Mouse (Mus musculus) midbrain, embryonic 13.5 days (tissue): ENCODE measurements around the gene Zc3h12d. TPM values are rescaled to one million over a fixed set of nuclear protein-coding genes. Genes with fewer than 3 reads are reported as not detected.

Experiments
- ATAC-seq: fragments of 200-750 bp; cut with Nextera tagmentation; 2 replicates; pipeline ENCODE4 v1.8.0; 2017; ENCODE audit warnings: mild to moderate bottlenecking, moderate TSS enrichment, moderate library complexity
- H3K27ac ChIP-seq: fragments of 300-500 bp; sonication (generic); 2 replicates; pipeline ENCODE4 v1.5.1; 2015; ENCODE audit warnings: inconsistent platforms, mild to moderate bottlenecking, moderate library complexity
- H3K27me3 ChIP-seq: fragments of 300-500 bp; sonication (generic); 2 replicates; pipeline ENCODE4 v1.6.1; 2015; ENCODE audit warnings: mild to moderate bottlenecking, inconsistent platforms
- H3K36me3 ChIP-seq: fragments of 300-500 bp; sonication (generic); 2 replicates; pipeline ENCODE4 v1.6.1; 2015; ENCODE audit warnings: mild to moderate bottlenecking, inconsistent platforms
- H3K4me1 ChIP-seq: fragments of 300-500 bp; sonication (generic); replicated peaks from 2 replicates; pipeline ENCODE4 v1.6.1; 2015; ENCODE audit warnings: inconsistent platforms
- H3K4me2 ChIP-seq: fragments of 300-500 bp; sonication (generic); replicated peaks from 2 replicates; pipeline ENCODE4 v1.6.1; 2015; ENCODE audit warnings: moderate library complexity, mild to moderate bottlenecking, inconsistent platforms
- H3K4me3 ChIP-seq: fragments of 300-500 bp; sonication (generic); replicated peaks from 2 replicates; pipeline ENCODE4 v1.5.1; 2015; ENCODE audit warnings: mild to moderate bottlenecking, inconsistent platforms
- H3K9ac ChIP-seq: fragments of 300-500 bp; sonication (generic); replicated peaks from 2 replicates; pipeline ENCODE4 v1.6.1; 2015; ENCODE audit warnings: mild to moderate bottlenecking, inconsistent platforms
- H3K9me3 ChIP-seq: fragments of 300-500 bp; sonication (generic); 2 replicates; pipeline ENCODE4 v1.6.1; 2016; ENCODE audit warnings: mild to moderate bottlenecking, inconsistent platforms
- WGBS: fragments of 180-500 bp; shearing (Covaris S2); methylation state at CpG from one replicate; pipeline ENCODE4 v1.1.7; 2015; 5-methylcytosine and 5-hydroxymethylcytosine counted together
- polyA plus RNA-seq: library from polyadenylated mRNA; unstranded; fragments of >200 nt; fragmentation: Nextera tagmentation; extraction: Ambion mirVana; gene quantifications from 2 replicates; pipeline ENCODE4 v1.2.1, GENCODE M21; 2015

Zc3h12d gene
- polyA plus RNA-seq, 1 experiment from 2014 or later = 0.08 TPM

- Histone ChIP-seq H3K4me2 (no peak overlapping the region), H3K27me3 (no peaks in the 10 kb centered on the region), H3K27ac (no peak overlapping the region), H3K4me3 (no peak overlapping the region), H3K9me3 (no peaks in the 10 kb centered on the region), H3K9ac (no peak overlapping the region), H3K4me1 (no peaks in the 10 kb centered on the region), H3K36me3 (no peaks in the 10 kb centered on the region)
- no peak for ATAC-seq
- 57% methylated on average over 3 of the region's 3 CpGs for WGBS
Observed at GRCm38 (mm10) chr10:7840785-7841184, 8.5 kb downstream of the Zc3h12d start.

- 78% methylated on average over 14 of the region's 14 CpGs for WGBS
Observed at GRCm38 (mm10) chr10:7841571-7842080, 9.4 kb downstream of the Zc3h12d start.

GRCm38 (mm10) chr10:7843181-7843580 lies 10.9 kb downstream of the Zc3h12d start:
- no peak for ATAC-seq
- Histone ChIP-seq H3K4me2 (no peak overlapping the region), H3K36me3 (no peaks in the 10 kb centered on the region), H3K9ac (no peak overlapping the region), H3K4me3 (no peak overlapping the region), H3K9me3 (no peaks in the 10 kb centered on the region), H3K4me1 (no peaks in the 10 kb centered on the region), H3K27me3 (no peaks in the 10 kb centered on the region), H3K27ac (no peak overlapping the region)
- 96% methylated on average over 4 of the region's 4 CpGs for WGBS

More at GRCm38 (mm10) chr10:7841571-7842080, 9.4 kb downstream of the Zc3h12d start:
- Histone ChIP-seq H3K27me3 (no peaks in the 10 kb centered on the region), H3K36me3 (no peaks in the 10 kb centered on the region), H3K9me3 (no peaks in the 10 kb centered on the region), H3K4me1 (no peaks in the 10 kb centered on the region), H3K4me2 (no peak overlapping the region), H3K4me3 (no peak overlapping the region), H3K9ac (no peak overlapping the region), H3K27ac (no peak overlapping the region)
- no peak for ATAC-seq

GRCm38 (mm10) chr10:7844161-7844560 lies 11.9 kb downstream of the Zc3h12d start:
- Histone ChIP-seq H3K27ac (no peak overlapping the region), H3K4me1 (no peaks in the 10 kb centered on the region), H3K4me3 (no peak overlapping the region), H3K9ac (no peak overlapping the region), H3K27me3 (no peaks in the 10 kb centered on the region), H3K4me2 (no peak overlapping the region), H3K9me3 (no peaks in the 10 kb centered on the region), H3K36me3 (no peaks in the 10 kb centered on the region)
- WGBS = 81% methylated on average over 4 of the region's 4 CpGs
- ATAC-seq = no peak

GRCm38 (mm10) chr10:7845136-7845535 lies 12.9 kb downstream of the Zc3h12d start:
- no peaks in the 10 kb centered on the region for H3K9me3 ChIP-seq
- 83% methylated on average over 8 of the region's 8 CpGs for WGBS
- no peak for ATAC-seq
- no peak overlapping the region for H3K4me3 ChIP-seq
- no peak overlapping the region for H3K4me2 ChIP-seq
- H3K36me3 ChIP-seq = no peaks in the 10 kb centered on the region
- no peaks in the 10 kb centered on the region for H3K27me3 ChIP-seq
- H3K4me1 ChIP-seq = no peaks in the 10 kb centered on the region
- no peak overlapping the region for H3K9ac ChIP-seq
- H3K27ac ChIP-seq = no peak overlapping the region

- no peaks in the 10 kb centered on the region for H3K9me3 ChIP-seq
- no peak overlapping the region for H3K9ac ChIP-seq
- H3K4me1 ChIP-seq = no peaks in the 10 kb centered on the region
- H3K27me3 ChIP-seq = no peaks in the 10 kb centered on the region
- no peak overlapping the region for H3K4me2 ChIP-seq
- no peak overlapping the region for H3K4me3 ChIP-seq
- no peaks in the 10 kb centered on the region for H3K36me3 ChIP-seq
- ATAC-seq = no peak
- WGBS = 91% methylated on average over 4 of the region's 4 CpGs
- no peak overlapping the region for H3K27ac ChIP-seq
Observed at GRCm38 (mm10) chr10:7845991-7846390, 13.7 kb downstream of the Zc3h12d start.

GRCm38 (mm10) chr10:7847166-7847605 lies 14.9 kb downstream of the Zc3h12d start:
- H3K9me3 ChIP-seq = no peaks in the 10 kb centered on the region
- no peaks in the 10 kb centered on the region for H3K27me3 ChIP-seq
- no peak overlapping the region for H3K27ac ChIP-seq
- H3K4me2 ChIP-seq = no peak overlapping the region
- no peaks in the 10 kb centered on the region for H3K36me3 ChIP-seq
- no peak overlapping the region for H3K4me3 ChIP-seq
- 88% methylated on average over 2 of the region's 2 CpGs for WGBS
- no peak for ATAC-seq
- no peak overlapping the region for H3K9ac ChIP-seq
- no peaks in the 10 kb centered on the region for H3K4me1 ChIP-seq

- Histone ChIP-seq H3K4me2 (no peak overlapping the region), H3K4me1 (no peaks in the 10 kb centered on the region), H3K27me3 (no peaks in the 10 kb centered on the region), H3K36me3 (no peaks in the 10 kb centered on the region), H3K9ac (no peak overlapping the region), H3K9me3 (no peaks in the 10 kb centered on the region), H3K27ac (no peak overlapping the region), H3K4me3 (no peak overlapping the region)
- no peak for ATAC-seq
- 69% methylated on average over 3 of the region's 3 CpGs for WGBS
Observed at GRCm38 (mm10) chr10:7851891-7852290, 19.6 kb downstream of the Zc3h12d start.

- H3K36me3 ChIP-seq = no peaks in the 10 kb centered on the region
- H3K27ac ChIP-seq = no peak overlapping the region
- no peaks in the 10 kb centered on the region for H3K4me1 ChIP-seq
- WGBS = 92% methylated on average over 7 of the region's 7 CpGs
- H3K27me3 ChIP-seq = no peaks in the 10 kb centered on the region
- H3K9ac ChIP-seq = no peak overlapping the region
- H3K4me3 ChIP-seq = no peak overlapping the region
- ATAC-seq = no peak
- H3K4me2 ChIP-seq = no peak overlapping the region
- no peaks in the 10 kb centered on the region for H3K9me3 ChIP-seq
Observed at GRCm38 (mm10) chr10:7860494-7860893, 28.2 kb downstream of the Zc3h12d start.

GRCm38 (mm10) chr10:7861259-7861936 lies 29.1 kb downstream of the Zc3h12d start:
- WGBS = 87% methylated on average over 14 of the region's 14 CpGs
- no peak for ATAC-seq

GRCm38 (mm10) chr10:7861937-7862657 lies 29.8 kb downstream of the Zc3h12d start:
- WGBS = 92% methylated on average over 25 of the region's 25 CpGs
- Histone ChIP-seq H3K27me3 (peaks cover 7% of the 10 kb centered on the region), H3K4me2 (no peak overlapping the region), H3K4me3 (no peak overlapping the region), H3K4me1 (peaks cover 3% of the 10 kb centered on the region), H3K9ac (no peak overlapping the region), H3K36me3 (no peaks in the 10 kb centered on the region), H3K27ac (no peak overlapping the region), H3K9me3 (no peaks in the 10 kb centered on the region)
- ATAC-seq = no peak

More at GRCm38 (mm10) chr10:7861259-7861936, 29.1 kb downstream of the Zc3h12d start:
- H3K4me2 ChIP-seq = no peak overlapping the region
- no peaks in the 10 kb centered on the region for H3K4me1 ChIP-seq
- no peak overlapping the region for H3K4me3 ChIP-seq
- H3K27me3 ChIP-seq = 0 out of 2 replicates have a peak, but pooled peaks cover under 1% of the 10 kb centered on the region
- H3K9ac ChIP-seq = no peak overlapping the region
- H3K36me3 ChIP-seq = no peaks in the 10 kb centered on the region
- H3K9me3 ChIP-seq = no peaks in the 10 kb centered on the region
- H3K27ac ChIP-seq = no peak overlapping the region

GRCm38 (mm10) chr10:7863411-7863810 lies 31.1 kb downstream of the Zc3h12d start:
- Histone ChIP-seq H3K27ac (no peak overlapping the region), H3K27me3 (peaks cover 20% of the 10 kb centered on the region), H3K4me2 (no peak overlapping the region), H3K9me3 (no peaks in the 10 kb centered on the region), H3K9ac (no peak overlapping the region), H3K4me3 (no peak overlapping the region), H3K4me1 (peaks cover 9% of the 10 kb centered on the region), H3K36me3 (no peaks in the 10 kb centered on the region)
- no peak for ATAC-seq
- WGBS = 94% methylated on average over 6 of the region's 6 CpGs
